Mouse (Mus musculus) C2C12 (cell line): ENCODE data around the gene Fam71b. TPM values are rescaled to one million over a fixed set of nuclear protein-coding genes. Genes with fewer than 3 reads are reported as not detected.

Source experiments
- H3K27me3 ChIP-seq: one replicate; pipeline ENCODE4 v1.6.1; 2011; ENCODE audit not compliant: control insufficient read depth, insufficient read depth, insufficient read length
- H3K36me3 ChIP-seq: one replicate; pipeline ENCODE4 v1.6.1; 2011; ENCODE audit not compliant: control insufficient read depth, insufficient read depth
- H3K4me3 ChIP-seq: one replicate; pipeline ENCODE4 v1.5.1; 2011; ENCODE audit warnings: mild to moderate bottlenecking, control low read depth; ENCODE audit not compliant: poor library complexity, insufficient read depth, severe bottlenecking
- H3K79me2 ChIP-seq: one replicate; pipeline ENCODE4 v1.6.1; 2011; ENCODE audit not compliant: control insufficient read depth, insufficient read depth
- H3K79me3 ChIP-seq: one replicate; pipeline ENCODE4 v1.6.1; 2011; ENCODE audit warnings: low read depth, control low read depth
- H3ac ChIP-seq: one replicate; pipeline ENCODE3; 2011; ENCODE audit warnings: low read depth; ENCODE audit not compliant: control insufficient read depth, insufficient read length
- CEBPB ChIP-seq: IDR thresholded peaks from one replicate; pipeline ENCODE4 v1.6.1; 2011; ENCODE audit warnings: low read depth, mild to moderate bottlenecking, control low read depth, moderate library complexity
- CTCF ChIP-seq: IDR thresholded peaks from one replicate; pipeline ENCODE4 v1.5.1; 2011; ENCODE audit not compliant: control insufficient read depth, insufficient read depth, insufficient read length
- FOSL1 ChIP-seq: IDR thresholded peaks from one replicate; pipeline ENCODE4 v1.8.0; 2011; ENCODE audit warnings: mild to moderate bottlenecking, low read length; ENCODE audit not compliant: poor library complexity, insufficient read depth, severe bottlenecking
- MAX ChIP-seq: IDR thresholded peaks from one replicate; pipeline ENCODE4 v1.6.1; 2011; ENCODE audit warnings: mild to moderate bottlenecking, control low read depth
- MYOD1 ChIP-seq: IDR thresholded peaks from one replicate; pipeline ENCODE4 v1.6.1; 2011; ENCODE audit warnings: low read depth; ENCODE audit not compliant: control insufficient read depth, insufficient read length
- MYOG ChIP-seq: IDR thresholded peaks from one replicate; pipeline ENCODE4 v1.6.1; 2011; ENCODE audit not compliant: control insufficient read depth, insufficient read length; ENCODE audit errors: extremely low read depth
- USF1 ChIP-seq: IDR thresholded peaks from one replicate; pipeline ENCODE4 v1.6.1; 2011; ENCODE audit warnings: low read depth, mild to moderate bottlenecking, control low read depth, moderate library complexity
- polyA plus RNA-seq: library from polyadenylated mRNA; unstranded; fragments of >200 nt; fragmentation: generic; extraction: Trizol; gene quantifications from one replicate; pipeline ENCODE4 v1.2.1, GENCODE M21; 2012; ENCODE audit warnings: missing spikeins

Gene Fam71b
- polyA plus RNA-seq, 1 experiment, result 0.20 TPM

DNA sequence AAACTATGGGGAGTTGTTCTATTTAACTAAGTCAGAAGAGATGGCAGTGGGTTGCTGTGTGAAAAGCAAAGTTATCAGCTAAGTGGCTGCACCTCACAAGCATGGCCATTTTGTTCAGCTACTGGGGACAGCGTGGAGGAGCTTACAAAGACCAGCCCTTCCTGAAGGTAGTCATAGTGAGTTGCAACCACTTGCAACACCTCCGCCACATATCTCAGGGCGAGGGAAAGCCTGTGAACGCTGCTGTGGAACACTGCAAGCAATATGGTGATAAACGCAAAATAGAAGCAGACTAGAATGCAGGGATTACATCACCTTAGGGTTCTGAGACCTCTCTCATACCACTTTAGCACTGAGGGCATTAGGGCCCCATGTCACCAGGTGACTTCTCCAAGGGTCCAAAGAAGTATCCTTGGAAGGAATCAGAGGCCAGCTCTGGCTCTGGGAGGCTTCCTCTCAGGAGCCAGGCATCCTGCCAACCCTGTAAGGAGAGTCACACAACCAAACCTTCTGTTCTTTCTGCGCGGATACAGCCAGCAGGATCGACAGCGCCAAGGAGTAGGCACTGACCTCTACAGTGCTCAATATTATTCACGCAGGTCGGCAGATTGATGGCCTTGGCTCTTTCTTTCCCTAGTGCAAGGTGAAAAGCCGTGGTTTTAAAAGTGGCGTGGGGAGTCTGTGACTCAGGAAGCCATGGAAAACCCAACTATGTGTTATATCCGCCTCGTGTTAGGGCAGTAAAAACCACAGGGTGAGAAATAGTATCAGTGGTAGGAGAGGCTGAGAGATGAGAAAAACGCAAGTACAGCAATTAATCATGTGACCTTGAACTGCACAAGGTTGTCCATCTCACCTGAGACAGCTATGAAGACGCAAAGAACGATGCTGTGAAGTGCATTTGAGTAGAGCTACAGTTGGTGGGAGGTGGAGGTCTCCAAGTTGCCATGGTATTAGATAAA is 34.0 kb upstream of the Fam71b start:
- H3K79me3 ChIP-seq, result no peaks in the 10 kb centered on the region
- H3K36me3 ChIP-seq, result no peaks in the 10 kb centered on the region
- H3K4me3 ChIP-seq, result no peak overlapping the region
- no peaks in the 10 kb centered on the region for H3K79me2 ChIP-seq
- H3K27me3 ChIP-seq, result no peaks in the 10 kb centered on the region
- TF ChIP-seq USF1, result no peak
- TF ChIP-seq MYOD1, result no peak
- no peak for TF ChIP-seq FOSL1
- no peak for TF ChIP-seq CTCF
- no peak for TF ChIP-seq CEBPB
- no peak for TF ChIP-seq MAX
- TF ChIP-seq MYOG, result no peak
- no peak overlapping the region for H3ac ChIP-seq

DNA sequence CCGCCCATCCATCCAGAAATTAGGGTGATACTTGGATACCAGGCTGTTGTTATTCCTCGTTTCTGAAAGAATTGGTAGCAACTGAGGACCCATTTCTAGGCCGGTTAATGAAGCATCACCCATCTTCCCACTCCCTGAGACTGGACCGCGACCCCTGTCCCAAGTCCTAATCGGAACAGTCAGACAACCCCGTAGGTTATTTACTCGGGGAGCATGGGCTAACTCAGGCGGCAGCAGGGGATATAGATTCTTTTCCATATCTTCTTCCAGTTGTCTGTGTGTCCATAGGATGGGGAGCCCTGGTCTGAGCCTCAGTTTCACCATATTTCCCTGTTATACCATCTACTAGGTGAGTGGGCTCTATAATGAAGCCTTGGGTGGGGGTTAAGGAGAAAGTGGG is 32.5 kb upstream of the Fam71b start:
- Histone ChIP-seq H3K27me3 (no peaks in the 10 kb centered on the region), H3K79me2 (no peaks in the 10 kb centered on the region), H3K79me3 (no peaks in the 10 kb centered on the region), H3K36me3 (no peaks in the 10 kb centered on the region), H3ac (no peak overlapping the region), H3K4me3 (no peak overlapping the region)
- TF ChIP-seq CTCF, result no peak
- TF ChIP-seq CEBPB, result no peak
- TF ChIP-seq USF1, result no peak
- TF ChIP-seq MAX, result no peak
- no peak for TF ChIP-seq MYOD1
- TF ChIP-seq FOSL1, result no peak
- TF ChIP-seq MYOG, result no peak

DNA sequence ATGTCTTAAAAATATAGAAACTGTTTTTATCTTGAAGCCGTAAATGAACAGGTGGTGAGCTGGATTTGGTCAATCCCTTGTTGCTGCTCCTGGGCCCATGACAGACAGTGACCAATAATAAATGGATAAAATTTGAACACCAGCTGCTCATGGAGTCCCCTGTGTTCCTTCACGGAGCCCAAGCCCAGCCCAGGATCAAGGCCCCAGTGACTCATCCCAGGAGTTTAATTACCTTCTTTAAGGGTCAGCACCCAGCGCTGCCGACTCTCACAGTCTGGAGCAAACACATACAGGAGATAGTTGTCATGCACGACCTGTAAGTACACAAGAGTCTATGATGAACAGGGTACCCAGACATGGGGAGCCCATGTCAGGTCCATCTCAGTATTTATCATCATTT is 30.6 kb upstream of the Fam71b start:
- no peaks in the 10 kb centered on the region for H3K36me3 ChIP-seq
- no peaks in the 10 kb centered on the region for H3K79me3 ChIP-seq
- TF ChIP-seq CEBPB, result no peak
- TF ChIP-seq MAX, result no peak
- TF ChIP-seq FOSL1, result no peak
- no peak for TF ChIP-seq USF1
- TF ChIP-seq MYOG, result no peak
- no peak for TF ChIP-seq CTCF
- no peak for TF ChIP-seq MYOD1
- no peaks in the 10 kb centered on the region for H3K27me3 ChIP-seq
- H3K4me3 ChIP-seq, result no peak overlapping the region
- no peak overlapping the region for H3ac ChIP-seq
- H3K79me2 ChIP-seq, result no peaks in the 10 kb centered on the region

DNA sequence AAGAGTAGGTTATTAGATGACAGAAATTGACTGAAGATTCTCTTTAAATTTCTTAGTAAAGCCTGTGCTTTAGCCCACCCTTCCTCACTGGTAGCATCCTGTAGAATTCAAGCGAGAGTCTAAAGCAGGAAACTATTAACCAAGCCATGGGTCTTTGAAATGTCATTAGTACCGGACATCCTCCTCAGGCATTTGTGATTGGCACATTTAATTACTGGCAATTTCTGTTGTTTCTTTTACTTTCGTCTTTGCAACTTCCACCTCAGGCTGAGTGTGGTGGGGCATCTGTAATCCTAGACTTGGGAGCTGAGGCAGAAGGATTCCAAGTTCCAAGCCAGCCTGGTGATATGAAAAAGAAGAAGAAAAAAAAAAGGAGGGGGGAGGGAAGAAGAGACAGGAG is 30.0 kb upstream of the Fam71b start:
- Histone ChIP-seq H3K4me3 (no peak overlapping the region), H3K36me3 (no peaks in the 10 kb centered on the region), H3ac (no peak overlapping the region), H3K79me2 (no peaks in the 10 kb centered on the region), H3K79me3 (no peaks in the 10 kb centered on the region), H3K27me3 (no peaks in the 10 kb centered on the region)
- TF ChIP-seq MYOD1 (no peak), CTCF (no peak), CEBPB (no peak), MAX (no peak), MYOG (no peak), FOSL1 (no peak), USF1 (no peak)

DNA sequence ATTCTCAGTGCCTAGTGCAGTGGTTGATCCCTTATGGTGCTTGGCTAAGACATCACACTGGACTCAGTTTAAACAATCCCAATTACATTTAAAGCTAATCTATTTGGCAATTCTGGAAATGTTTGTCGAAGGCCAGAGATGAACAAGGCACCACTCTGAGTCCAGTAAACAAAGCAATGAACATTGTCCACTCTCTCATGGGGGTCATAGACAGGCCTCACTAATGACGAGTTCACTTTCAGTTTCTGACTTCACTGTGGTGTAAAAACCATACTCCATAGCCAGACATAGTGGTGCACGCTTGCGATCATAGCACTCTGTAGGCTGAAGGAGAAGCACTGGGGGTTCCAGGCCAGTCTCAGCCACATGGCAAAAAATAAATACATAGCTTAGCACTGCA is 25.9 kb upstream of the Fam71b start:
- Histone ChIP-seq H3K36me3 (no peaks in the 10 kb centered on the region), H3K79me2 (no peaks in the 10 kb centered on the region), H3ac (no peak overlapping the region), H3K4me3 (no peak overlapping the region), H3K27me3 (no peaks in the 10 kb centered on the region), H3K79me3 (no peaks in the 10 kb centered on the region)
- TF ChIP-seq MAX, result no peak
- no peak for TF ChIP-seq FOSL1
- no peak for TF ChIP-seq CEBPB
- TF ChIP-seq CTCF, result no peak
- no peak for TF ChIP-seq MYOG
- no peak for TF ChIP-seq USF1
- TF ChIP-seq MYOD1, result no peak

DNA sequence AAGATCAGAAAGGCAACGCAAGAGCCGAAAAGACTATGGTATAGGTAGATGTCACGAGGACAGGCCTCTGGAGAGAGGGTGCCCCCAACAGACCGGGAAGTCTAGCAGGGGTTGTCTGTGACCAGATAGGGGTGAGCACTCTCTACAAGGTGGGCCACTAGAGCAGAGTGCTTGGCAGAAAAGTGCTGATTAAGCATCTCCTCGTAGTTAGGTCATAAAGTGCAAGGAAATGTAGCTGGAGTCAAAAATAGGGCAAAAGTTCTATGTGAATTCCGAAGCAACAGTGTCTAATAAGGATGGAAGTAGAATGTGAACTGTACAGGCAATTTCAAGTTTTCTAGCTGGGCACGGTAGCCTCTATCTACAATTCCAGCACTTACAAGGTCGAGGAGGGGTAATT is 25.1 kb upstream of the Fam71b start:
- Histone ChIP-seq H3K4me3 (no peak overlapping the region), H3K79me3 (no peaks in the 10 kb centered on the region), H3ac (no peak overlapping the region), H3K36me3 (no peaks in the 10 kb centered on the region), H3K27me3 (no peaks in the 10 kb centered on the region), H3K79me2 (no peaks in the 10 kb centered on the region)
- TF ChIP-seq CEBPB (no peak), CTCF (no peak), USF1 (no peak), FOSL1 (no peak), MYOG (no peak), MYOD1 (no peak), MAX (no peak)
